Mouse (Mus musculus): ENCODE measurements around the gene Luzp1. TPM values are rescaled to one million over a fixed set of nuclear protein-coding genes. Genes with fewer than 3 reads are reported as not detected.

Luzp1 gene
- polyA plus RNA-seq, 1 experiment, result 29.6 TPM

DNA sequence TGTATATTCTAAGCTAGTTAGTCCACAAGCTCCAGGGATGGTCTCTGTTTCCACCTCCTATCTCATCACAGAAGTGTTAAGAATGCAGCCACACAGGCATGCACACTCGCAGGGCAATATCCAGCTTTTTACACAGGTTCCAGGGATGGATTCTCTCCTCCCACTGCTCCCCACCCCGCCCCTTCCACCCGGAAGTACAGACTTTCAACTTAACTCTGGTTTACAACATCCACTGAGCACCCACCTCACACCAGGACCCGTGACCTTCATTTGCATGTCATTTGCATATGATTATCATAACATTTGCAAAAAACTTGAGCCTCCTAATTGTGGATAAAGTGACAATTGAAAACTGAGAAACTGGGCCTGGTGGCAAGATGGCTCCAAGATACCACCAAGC lies 25.0 kb upstream of the Luzp1 start:
- Histone ChIP-seq H3K4me3 (ENCODE audit: insufficient read depth, low read length) (no peak overlapping the region), H3K4me1 (ENCODE audit: control insufficient read depth, insufficient read depth, low read length) (no peaks in the 10 kb centered on the region), H3K27ac (ENCODE audit: insufficient read depth, low read length) (no peak overlapping the region)
- TF ChIP-seq POLR2A (IDR thresholded peaks at IDR 0.05; ENCODE audit: extremely low read depth, insufficient read depth, low read length) (no peak), CTCF (IDR thresholded peaks at IDR 0.05; ENCODE audit: extremely low read depth, insufficient read depth, low read length) (no peak)

DNA sequence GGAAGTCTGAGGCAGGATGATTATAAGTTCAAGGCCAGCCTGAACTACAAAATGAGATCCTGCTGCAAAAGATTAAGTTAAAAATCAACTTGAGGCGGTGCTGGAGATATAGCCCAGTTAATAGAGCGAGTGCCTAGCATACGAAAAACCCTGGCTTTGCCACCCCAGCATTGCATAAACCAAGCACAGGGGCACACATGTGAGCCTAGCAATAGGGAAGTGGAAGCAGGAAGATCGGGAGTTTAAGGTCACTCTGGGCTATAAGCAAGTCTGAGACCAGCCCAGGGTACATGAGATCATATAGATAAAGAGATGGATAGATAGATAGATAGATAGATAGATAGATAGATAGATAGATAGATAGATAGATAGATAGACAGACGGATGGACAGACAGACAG lies 19.8 kb upstream of the Luzp1 start:
- no peak overlapping the region for H3K4me3 ChIP-seq (ENCODE audit: insufficient read depth, low read length)
- TF ChIP-seq CTCF (IDR thresholded peaks at IDR 0.05; ENCODE audit: extremely low read depth, insufficient read depth, low read length), result no peak
- TF ChIP-seq POLR2A (IDR thresholded peaks at IDR 0.05; ENCODE audit: extremely low read depth, insufficient read depth, low read length), result no peak
- no peak overlapping the region for H3K27ac ChIP-seq (ENCODE audit: insufficient read depth, low read length)
- no peaks in the 10 kb centered on the region for H3K4me1 ChIP-seq (ENCODE audit: control insufficient read depth, insufficient read depth, low read length)

DNA sequence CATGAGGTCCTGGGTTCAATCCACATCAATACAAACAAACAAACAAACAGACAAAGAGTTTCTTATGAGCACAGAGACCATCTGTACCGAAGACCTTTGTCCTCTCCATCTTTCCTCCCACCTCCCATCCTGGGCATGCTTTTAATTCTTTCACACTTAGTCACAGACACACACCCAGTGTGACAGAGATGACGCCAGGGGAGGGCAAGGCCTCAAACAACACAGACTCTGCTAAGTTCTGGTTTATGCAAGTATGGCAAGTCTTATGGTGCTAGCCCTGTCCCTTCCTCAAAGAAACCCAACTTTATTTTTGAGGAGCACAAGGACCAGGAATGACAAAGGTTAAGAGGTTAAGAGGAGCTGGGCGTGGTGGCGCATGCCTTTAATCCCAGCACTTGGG lies 19.3 kb upstream of the Luzp1 start:
- no peak overlapping the region for H3K27ac ChIP-seq (ENCODE audit: insufficient read depth, low read length)

DNA sequence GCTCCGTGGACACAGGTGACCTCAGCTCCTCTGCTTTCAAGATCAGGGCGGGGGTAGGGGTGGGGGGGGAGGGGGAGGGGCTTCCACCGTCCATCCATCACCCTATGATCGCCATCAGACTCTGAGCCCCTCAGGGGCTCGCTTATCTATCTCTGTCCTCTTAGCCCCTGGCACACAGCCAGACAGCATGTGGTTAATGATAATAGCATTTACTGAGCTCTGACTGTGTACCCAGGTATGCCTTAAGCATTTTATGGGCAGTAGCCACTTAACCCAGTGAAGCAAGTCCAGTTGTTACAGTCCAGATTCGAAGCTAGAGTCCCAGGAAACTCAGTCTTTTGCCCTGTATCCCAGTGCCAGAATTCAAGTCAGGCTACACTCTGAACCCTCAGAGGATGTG lies 18.0 kb upstream of the Luzp1 start:
- Histone ChIP-seq H3K27ac (ENCODE audit: insufficient read depth, low read length) (no peak overlapping the region), H3K4me1 (ENCODE audit: control insufficient read depth, insufficient read depth, low read length) (no peaks in the 10 kb centered on the region), H3K4me3 (ENCODE audit: insufficient read depth, low read length) (no peak overlapping the region)
- TF ChIP-seq CTCF (IDR thresholded peaks at IDR 0.05; ENCODE audit: extremely low read depth, insufficient read depth, low read length) (no peak), POLR2A (IDR thresholded peaks at IDR 0.05; ENCODE audit: extremely low read depth, insufficient read depth, low read length) (no peak)

More for the DNA sequence above, 19.3 kb upstream of the Luzp1 start:
- Histone ChIP-seq H3K4me3 (ENCODE audit: insufficient read depth, low read length) (no peak overlapping the region), H3K4me1 (ENCODE audit: control insufficient read depth, insufficient read depth, low read length) (no peaks in the 10 kb centered on the region)
- TF ChIP-seq POLR2A (IDR thresholded peaks at IDR 0.05; ENCODE audit: extremely low read depth, insufficient read depth, low read length) (no peak), CTCF (IDR thresholded peaks at IDR 0.05; ENCODE audit: extremely low read depth, insufficient read depth, low read length) (no peak)

DNA sequence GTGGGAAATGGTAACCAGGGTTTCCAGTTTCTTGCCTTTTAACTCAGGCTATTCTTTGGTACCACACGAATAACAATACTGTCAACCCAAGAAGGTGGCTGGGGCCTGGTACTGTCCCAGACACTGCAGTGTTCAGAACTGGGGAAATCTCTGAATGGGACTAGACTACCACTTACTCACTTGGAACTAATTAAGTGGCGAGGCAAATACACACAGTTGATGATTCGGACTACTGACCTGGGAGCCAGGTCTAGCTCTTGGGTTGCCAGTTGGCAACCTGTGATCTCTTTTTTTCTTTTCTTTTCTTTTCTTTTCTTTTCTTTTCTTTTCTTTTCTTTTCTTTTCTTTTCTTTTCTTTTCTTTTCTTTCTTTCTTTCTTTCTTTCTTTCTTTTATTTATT lies 17.3 kb upstream of the Luzp1 start:
- Histone ChIP-seq H3K4me1 (ENCODE audit: control insufficient read depth, insufficient read depth, low read length) (no peaks in the 10 kb centered on the region), H3K4me3 (ENCODE audit: insufficient read depth, low read length) (no peak overlapping the region), H3K27ac (ENCODE audit: insufficient read depth, low read length) (no peak overlapping the region)
- TF ChIP-seq POLR2A (IDR thresholded peaks at IDR 0.05; ENCODE audit: extremely low read depth, insufficient read depth, low read length), result no peak
- TF ChIP-seq CTCF (IDR thresholded peaks at IDR 0.05; ENCODE audit: extremely low read depth, insufficient read depth, low read length), result no peak

DNA sequence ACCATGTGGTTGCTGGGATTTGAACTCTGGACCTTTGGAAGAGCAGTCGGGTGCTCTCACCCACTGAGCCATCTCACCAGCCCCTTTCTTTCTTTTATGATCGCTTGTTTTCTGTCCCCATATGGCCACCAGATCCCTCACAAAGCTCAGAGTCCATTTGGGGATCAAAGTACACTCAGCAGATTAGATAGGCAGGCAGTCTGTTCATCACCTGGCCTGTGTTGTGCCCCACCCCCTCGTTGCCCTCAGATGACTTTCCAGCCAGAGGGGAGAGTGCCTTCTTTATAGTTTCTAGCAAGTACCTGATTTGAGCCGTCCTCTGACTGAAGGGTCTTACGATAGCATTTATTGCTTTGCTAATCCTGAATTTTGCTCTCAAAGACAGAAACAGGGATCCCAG lies 16.8 kb upstream of the Luzp1 start:
- TF ChIP-seq POLR2A (IDR thresholded peaks at IDR 0.05; ENCODE audit: extremely low read depth, insufficient read depth, low read length) (no peak), CTCF (IDR thresholded peaks at IDR 0.05; ENCODE audit: extremely low read depth, insufficient read depth, low read length) (no peak)
- Histone ChIP-seq H3K27ac (ENCODE audit: insufficient read depth, low read length) (no peak overlapping the region), H3K4me1 (ENCODE audit: control insufficient read depth, insufficient read depth, low read length) (no peaks in the 10 kb centered on the region), H3K4me3 (ENCODE audit: insufficient read depth, low read length) (no peak overlapping the region)

DNA sequence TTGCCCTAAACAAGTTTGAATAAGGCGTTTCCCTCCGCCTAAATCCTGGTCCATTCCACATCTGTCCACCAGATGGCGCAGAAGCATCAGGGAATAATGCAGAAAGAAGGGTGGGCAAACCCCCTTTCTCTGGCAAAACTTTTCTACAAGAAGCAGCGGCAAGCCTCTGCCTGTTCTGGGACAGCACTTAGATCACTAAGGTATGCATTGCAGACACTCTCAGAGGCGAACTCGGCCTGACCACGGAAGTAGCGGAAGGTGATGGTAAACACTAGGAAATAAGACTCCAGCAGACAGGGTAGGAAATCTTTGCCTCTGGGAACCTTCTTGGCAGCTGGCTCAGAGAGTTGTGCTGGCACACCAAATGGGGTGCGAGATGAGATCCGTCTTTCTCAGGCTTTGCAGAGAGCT lies 14.7 kb upstream of the Luzp1 start:
- TF ChIP-seq POLR2A (IDR thresholded peaks at IDR 0.05; ENCODE audit: extremely low read depth, insufficient read depth, low read length) (no peak), CTCF (IDR thresholded peaks at IDR 0.05; ENCODE audit: extremely low read depth, insufficient read depth, low read length) (peak; percentile 96)
- Histone ChIP-seq H3K4me1 (ENCODE audit: control insufficient read depth, insufficient read depth, low read length) (no peaks in the 10 kb centered on the region), H3K27ac (ENCODE audit: insufficient read depth, low read length) (no peak overlapping the region), H3K4me3 (ENCODE audit: insufficient read depth, low read length) (no peak overlapping the region)

DNA sequence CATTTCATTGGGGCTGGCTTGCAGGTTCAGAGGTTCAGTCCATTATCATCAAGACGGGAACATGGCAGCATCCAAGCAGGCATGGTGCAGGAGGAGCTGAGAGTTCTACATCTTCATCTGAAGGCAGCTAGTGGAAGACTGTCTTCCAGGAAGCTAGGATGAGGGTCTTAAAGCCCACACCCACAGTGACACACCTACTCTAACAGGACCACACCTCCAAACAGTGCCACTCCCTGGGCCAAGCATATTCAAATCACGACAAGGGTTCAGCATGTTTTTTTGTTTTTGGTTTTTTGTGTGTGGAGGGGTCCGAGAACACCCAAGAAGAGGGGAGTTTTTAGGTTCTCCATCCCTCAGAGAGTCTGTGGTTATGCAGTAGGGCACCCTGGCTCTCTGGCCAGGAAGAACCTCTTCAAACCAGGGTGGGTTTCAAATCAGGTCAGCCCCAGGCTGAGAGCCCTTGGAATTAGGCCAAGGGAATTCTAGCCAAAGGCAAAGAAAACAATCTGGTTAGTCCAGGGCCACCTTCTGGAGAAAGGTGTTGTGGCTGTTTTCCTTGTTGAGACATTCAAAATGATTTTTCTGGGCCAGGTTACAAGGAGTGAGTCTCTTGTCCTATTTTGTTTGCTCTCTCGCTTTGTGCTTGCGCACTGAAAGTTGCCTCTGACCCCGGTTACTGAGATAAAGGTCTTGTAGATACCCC lies 12.9 kb upstream of the Luzp1 start:
- TF ChIP-seq CTCF (IDR thresholded peaks at IDR 0.05; ENCODE audit: extremely low read depth, insufficient read depth, low read length), result no peak
- no peak for TF ChIP-seq POLR2A (IDR thresholded peaks at IDR 0.05; ENCODE audit: extremely low read depth, insufficient read depth, low read length)

DNA sequence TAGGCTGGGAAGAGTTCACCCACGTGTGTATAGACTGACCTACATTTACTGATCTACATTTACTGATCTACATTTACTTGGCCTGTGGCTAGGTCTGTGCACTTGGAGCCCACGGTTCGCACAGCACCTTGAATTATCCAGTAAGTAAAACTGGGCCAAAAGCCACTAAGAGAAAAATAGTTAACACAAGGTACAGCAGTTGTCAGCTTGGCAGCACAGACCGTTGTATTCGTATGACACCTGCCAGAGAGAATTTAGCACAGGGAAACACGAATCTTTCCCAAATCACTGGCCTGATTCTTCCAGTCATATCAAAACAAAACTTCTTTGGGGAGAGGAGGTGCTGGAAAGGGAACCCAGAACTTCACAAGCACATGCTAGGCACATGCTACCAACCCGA lies 11.3 kb upstream of the Luzp1 start:
- TF ChIP-seq CTCF (IDR thresholded peaks at IDR 0.05; ENCODE audit: extremely low read depth, insufficient read depth, low read length) (no peak), POLR2A (IDR thresholded peaks at IDR 0.05; ENCODE audit: extremely low read depth, insufficient read depth, low read length) (no peak)

More for the DNA sequence above, 12.9 kb upstream of the Luzp1 start:
- Histone ChIP-seq H3K4me3 (ENCODE audit: insufficient read depth, low read length) (no peak overlapping the region), H3K4me1 (ENCODE audit: control insufficient read depth, insufficient read depth, low read length) (no peaks in the 10 kb centered on the region), H3K27ac (ENCODE audit: insufficient read depth, low read length) (no peak overlapping the region)

DNA sequence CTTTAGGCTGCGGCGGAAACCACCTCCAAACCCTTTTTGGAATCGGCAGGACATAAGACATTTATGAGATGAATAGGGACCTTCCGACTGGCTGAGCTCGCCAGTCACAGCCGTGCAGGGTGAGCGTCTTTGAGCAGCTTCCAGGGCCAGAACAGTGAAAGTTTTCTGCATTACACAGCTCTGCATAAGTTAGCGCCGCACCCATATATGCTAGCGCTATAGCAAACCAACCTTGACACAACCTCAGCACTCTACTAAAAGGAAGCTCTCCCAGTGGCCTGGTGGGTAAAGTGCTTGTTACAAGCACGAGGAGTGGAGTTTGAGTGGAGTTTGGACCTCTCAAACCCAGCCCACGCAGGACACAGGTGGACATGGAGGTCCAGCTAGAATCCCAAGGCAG lies 10.4 kb upstream of the Luzp1 start:
- Histone ChIP-seq H3K4me1 (ENCODE audit: control insufficient read depth, insufficient read depth, low read length) (no peaks in the 10 kb centered on the region), H3K4me3 (ENCODE audit: insufficient read depth, low read length) (no peak overlapping the region), H3K27ac (ENCODE audit: insufficient read depth, low read length) (no peak overlapping the region)
- TF ChIP-seq POLR2A (IDR thresholded peaks at IDR 0.05; ENCODE audit: extremely low read depth, insufficient read depth, low read length) (no peak), CTCF (IDR thresholded peaks at IDR 0.05; ENCODE audit: extremely low read depth, insufficient read depth, low read length) (no peak)

More for the DNA sequence above, 11.3 kb upstream of the Luzp1 start:
- Histone ChIP-seq H3K4me3 (ENCODE audit: insufficient read depth, low read length) (no peak overlapping the region), H3K27ac (ENCODE audit: insufficient read depth, low read length) (no peak overlapping the region), H3K4me1 (ENCODE audit: control insufficient read depth, insufficient read depth, low read length) (no peaks in the 10 kb centered on the region)

All from cortical plate, adult 2 months (tissue).